Mouse (Mus musculus) C2C12 (cell line): ENCODE measurements around the gene Hfe.

Source experiments
- CEBPB ChIP-seq: IDR thresholded peaks from one replicate; pipeline ENCODE4 v1.6.1; 2011; ENCODE audit warnings: low read depth, mild to moderate bottlenecking, control low read depth, moderate library complexity
- CTCF ChIP-seq: IDR thresholded peaks from one replicate; pipeline ENCODE4 v1.5.1; 2011; ENCODE audit not compliant: control insufficient read depth, insufficient read depth, insufficient read length
- MAX ChIP-seq: IDR thresholded peaks from one replicate; pipeline ENCODE4 v1.6.1; 2011; ENCODE audit warnings: mild to moderate bottlenecking, control low read depth
- MYOD1 ChIP-seq: IDR thresholded peaks from one replicate; pipeline ENCODE4 v1.6.1; 2011; ENCODE audit warnings: low read depth; ENCODE audit not compliant: control insufficient read depth, insufficient read length
- MYOG ChIP-seq: IDR thresholded peaks from one replicate; pipeline ENCODE4 v1.6.1; 2011; ENCODE audit not compliant: control insufficient read depth, insufficient read length; ENCODE audit errors: extremely low read depth

GRCm38 (mm10) chr13:23700786-23701520, 9.7 kb downstream of the Hfe start:
- TF ChIP-seq CTCF (peak; percentile 31), CEBPB (no peak), MAX (no peak), MYOG (no peak), MYOD1 (no peak)
